Mouse (Mus musculus): ENCODE measurements around the gene Kat5.

DNA sequence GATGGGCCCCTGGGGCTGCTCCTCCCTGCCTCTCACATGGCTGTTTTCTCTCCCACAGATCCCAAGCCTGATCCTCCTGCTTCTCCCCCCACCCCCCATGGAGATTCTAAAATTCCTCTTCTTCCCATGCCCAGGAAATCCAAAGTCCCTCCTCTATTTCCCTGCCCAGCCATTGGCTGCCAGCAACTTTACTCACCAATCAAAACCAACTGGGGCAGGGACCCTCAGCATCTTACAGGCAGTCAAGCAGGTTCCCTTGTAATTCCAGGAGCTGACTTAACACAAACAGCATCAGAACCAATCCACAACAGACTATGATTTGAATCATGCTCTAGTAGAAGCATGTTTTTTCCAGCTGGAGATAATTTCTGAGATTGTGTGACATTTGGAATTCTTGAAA is 19.9 kb upstream of the Kat5 start:
- TF ChIP-seq EP300 (IDR thresholded peaks at IDR 0.05; ENCODE audit: low read depth) = no peak
- TF ChIP-seq CTCF (IDR thresholded peaks at IDR 0.05; ENCODE audit: low read depth) = no peak
